Mouse (Mus musculus) heart, embryonic 15.5 days (tissue): Measurements from ENCODE around the gene Kdm2b. TPM values are rescaled to one million over a fixed set of nuclear protein-coding genes. Genes with fewer than 3 reads are reported as not detected.
A peak's percentile ranks its signal among the peaks of the same experiment; 100 is the strongest.

Experiments
- ATAC-seq: fragments of 200-750 bp; cut with Nextera tagmentation; replicated peaks from 2 replicates; pipeline ENCODE4 v1.8.0; 2017; ENCODE audit warnings: low read depth, moderate TSS enrichment; ENCODE audit not compliant: insufficient number of reproducible peaks, insufficient read depth, low FRiP score
- H3K27ac ChIP-seq: fragments of 300-500 bp; sonication (generic); 2 replicates; pipeline ENCODE4 v1.5.1; 2015; ENCODE audit warnings: mild to moderate bottlenecking, inconsistent platforms
- H3K27me3 ChIP-seq: fragments of 300-500 bp; sonication (generic); 2 replicates; pipeline ENCODE4 v1.6.1; 2015; ENCODE audit warnings: inconsistent platforms
- H3K36me3 ChIP-seq: fragments of 300-500 bp; sonication (generic); 2 replicates; pipeline ENCODE4 v1.6.1; 2015; ENCODE audit warnings: mild to moderate bottlenecking, inconsistent platforms
- H3K4me1 ChIP-seq: fragments of 300-500 bp; sonication (generic); replicated peaks from 2 replicates; pipeline ENCODE4 v1.6.1; 2015; ENCODE audit warnings: inconsistent platforms
- H3K4me2 ChIP-seq: fragments of 300-500 bp; sonication (generic); 2 replicates; pipeline ENCODE4 v1.6.1; 2015; ENCODE audit warnings: inconsistent platforms, mild to moderate bottlenecking, moderate library complexity
- H3K4me3 ChIP-seq: fragments of 300-500 bp; sonication (generic); 2 replicates; pipeline ENCODE4 v1.5.1; 2015; ENCODE audit warnings: mild to moderate bottlenecking, inconsistent platforms
- H3K9ac ChIP-seq: fragments of 300-500 bp; sonication (generic); 2 replicates; pipeline ENCODE4 v1.6.1; 2015; ENCODE audit warnings: mild to moderate bottlenecking, inconsistent platforms
- H3K9me3 ChIP-seq: fragments of 300-500 bp; sonication (generic); replicated peaks from 2 replicates; pipeline ENCODE4 v1.6.1; 2016; ENCODE audit warnings: inconsistent platforms
- WGBS: fragments of 180-500 bp; shearing (Covaris S2); methylation state at CpG from one replicate; pipeline ENCODE4 v1.1.7; 2015; ENCODE audit warnings: mixed read lengths; 5-methylcytosine and 5-hydroxymethylcytosine counted together
- polyA plus RNA-seq: library from polyadenylated mRNA; unstranded; fragments of >200 nt; fragmentation: Nextera tagmentation; extraction: Ambion mirVana; gene quantifications from 2 replicates; pipeline ENCODE4 v1.2.1, GENCODE M21; 2015

Gene Kdm2b
- polyA plus RNA-seq, 1 experiment from 2014 or later: 23.9 TPM

GRCm38 (mm10) chr5:123024312-123024711 lies 34.7 kb upstream of the Kdm2b start:
- H3K27ac ChIP-seq: no peak overlapping the region
- ATAC-seq: no peak
- H3K4me2 ChIP-seq: no peak overlapping the region
- 84% methylated on average over 6 of the region's 6 CpGs for WGBS
- no peaks in the 10 kb centered on the region for H3K27me3 ChIP-seq
- H3K36me3 ChIP-seq: peaks cover 5% of the 10 kb centered on the region; the same call in 1 of the 2 replicates
- peaks cover 39% of the 10 kb centered on the region for H3K4me1 ChIP-seq
- no peaks in the 10 kb centered on the region for H3K9me3 ChIP-seq
- no peak overlapping the region for H3K4me3 ChIP-seq
- no peak overlapping the region for H3K9ac ChIP-seq

GRCm38 (mm10) chr5:123023049-123023448 lies 33.4 kb upstream of the Kdm2b start:
- Histone ChIP-seq H3K36me3 (0 out of 2 replicates have a peak, but pooled peaks cover 3% of the 10 kb centered on the region), H3K9ac (no peak overlapping the region), H3K4me3 (no peak overlapping the region), H3K9me3 (no peaks in the 10 kb centered on the region), H3K4me1 (peaks cover 52% of the 10 kb centered on the region), H3K27me3 (no peaks in the 10 kb centered on the region), H3K27ac (0 out of 2 replicates have a peak overlapping the region, but pooled peaks have one; percentile 9), H3K4me2 (no peak overlapping the region)
- WGBS: 61% methylated on average over 6 of the region's 6 CpGs
- no peak for ATAC-seq

DNA sequence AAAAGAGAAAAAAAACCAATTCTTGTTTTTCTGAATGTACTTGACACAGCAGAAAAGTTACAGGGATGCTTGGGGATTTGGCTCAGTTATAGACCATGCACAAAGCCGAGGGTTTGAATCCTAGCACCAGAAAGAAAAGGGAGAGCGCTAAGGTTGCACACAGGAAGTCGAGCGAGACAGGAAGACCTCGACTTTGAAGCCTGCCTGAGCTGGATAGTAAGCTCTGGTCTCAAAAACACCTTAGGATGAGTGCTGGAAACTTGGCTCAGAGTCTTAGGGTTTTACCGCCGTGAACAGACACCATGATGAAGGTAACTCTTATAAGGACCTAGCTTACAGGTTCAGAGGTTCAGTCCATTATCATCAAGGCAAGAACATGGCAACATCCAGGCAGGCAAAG lies 31.8 kb upstream of the Kdm2b start:
- Histone ChIP-seq H3K4me1 (peaks cover 50% of the 10 kb centered on the region), H3K27me3 (no peaks in the 10 kb centered on the region), H3K36me3 (0 out of 2 replicates have a peak, but pooled peaks cover 3% of the 10 kb centered on the region), H3K4me3 (no peak overlapping the region), H3K9me3 (no peaks in the 10 kb centered on the region), H3K27ac (no peak overlapping the region), H3K4me2 (no peak overlapping the region), H3K9ac (no peak overlapping the region)
- 84% methylated on average over 7 of the region's 7 CpGs for WGBS
- no peak for ATAC-seq

- Histone ChIP-seq H3K4me3 (no peak overlapping the region), H3K9me3 (no peaks in the 10 kb centered on the region), H3K9ac (no peak overlapping the region), H3K36me3 (0 out of 2 replicates have a peak, but pooled peaks cover 3% of the 10 kb centered on the region), H3K27me3 (no peaks in the 10 kb centered on the region), H3K4me2 (no peak overlapping the region), H3K4me1 (peaks cover 56% of the 10 kb centered on the region), H3K27ac (peak overlapping the region; percentile 82)
- no peak for ATAC-seq
- WGBS: 90% methylated on average over 5 of the region's 5 CpGs
Measured at GRCm38 (mm10) chr5:123020426-123020825, 30.8 kb upstream of the Kdm2b start.

DNA sequence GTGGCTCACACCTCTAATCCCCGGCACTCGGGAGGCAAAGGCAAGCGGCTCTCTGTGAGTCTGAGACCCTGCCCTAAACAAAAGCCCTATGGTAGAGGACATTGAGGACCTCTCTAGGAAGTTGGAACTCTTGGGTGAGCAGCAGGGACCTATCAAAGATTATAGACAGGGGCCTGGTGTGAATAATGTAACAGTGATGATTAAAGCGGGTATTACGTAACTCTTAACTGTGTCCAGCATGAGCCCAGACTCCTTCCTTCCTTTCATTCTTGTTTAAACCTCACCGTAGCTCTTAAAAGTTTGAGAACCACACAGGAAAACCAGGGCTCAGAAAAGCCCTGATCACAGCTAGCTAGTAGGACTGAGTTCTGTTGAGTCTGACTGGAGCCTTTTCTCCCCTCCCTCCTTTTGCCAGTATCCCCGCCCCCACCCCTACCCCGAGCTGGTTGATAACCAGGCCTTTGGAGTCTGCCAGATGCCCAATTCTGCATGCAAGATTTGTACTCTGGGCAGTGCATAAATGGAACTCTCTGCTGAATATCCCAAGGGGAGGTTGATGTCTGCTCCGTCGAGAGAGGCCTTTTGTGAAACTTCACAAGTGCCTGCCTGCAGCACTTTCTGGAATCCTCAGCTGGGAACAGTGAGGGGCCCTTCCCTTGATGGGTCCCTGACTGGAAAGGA lies 29.9 kb upstream of the Kdm2b start:
- Histone ChIP-seq H3K4me1 (peaks cover 58% of the 10 kb centered on the region), H3K9ac (peak overlapping the region; percentile 32), H3K9me3 (no peaks in the 10 kb centered on the region), H3K27ac (peak overlapping the region; percentile 82), H3K36me3 (0 out of 2 replicates have a peak, but pooled peaks cover 3% of the 10 kb centered on the region), H3K27me3 (no peaks in the 10 kb centered on the region), H3K4me3 (peak overlapping the region; percentile 9; the same call in 1 of the 2 replicates), H3K4me2 (peak overlapping the region; percentile 41)
- ATAC-seq: no peak
- WGBS: 31% methylated on average over 10 of the region's 10 CpGs

GRCm38 (mm10) chr5:123017504-123017903 lies 27.9 kb upstream of the Kdm2b start:
- peaks cover 56% of the 10 kb centered on the region for H3K4me1 ChIP-seq

GRCm38 (mm10) chr5:123015915-123016314 lies 26.3 kb upstream of the Kdm2b start:
- Histone ChIP-seq H3K4me1 (peaks cover 56% of the 10 kb centered on the region), H3K4me2 (peak overlapping the region; percentile 71), H3K27ac (peak overlapping the region; percentile 97), H3K9ac (peak overlapping the region; percentile 82), H3K36me3 (no peaks in the 10 kb centered on the region), H3K4me3 (peak overlapping the region; percentile 81), H3K27me3 (no peaks in the 10 kb centered on the region), H3K9me3 (no peaks in the 10 kb centered on the region)
- 19% methylated on average over 8 of the region's 8 CpGs for WGBS
- no peak for ATAC-seq

More at GRCm38 (mm10) chr5:123017504-123017903, 27.9 kb upstream of the Kdm2b start:
- ATAC-seq: no peak
- no peaks in the 10 kb centered on the region for H3K27me3 ChIP-seq
- H3K4me3 ChIP-seq: 0 out of 2 replicates have a peak overlapping the region, but pooled peaks have one; percentile 81
- peak overlapping the region; percentile 71 for H3K4me2 ChIP-seq
- WGBS: 66% methylated on average over 4 of the region's 4 CpGs
- H3K9ac ChIP-seq: no peak overlapping the region
- 0 out of 2 replicates have a peak, but pooled peaks cover 3% of the 10 kb centered on the region for H3K36me3 ChIP-seq
- peak overlapping the region; percentile 25; the same call in 1 of the 2 replicates for H3K27ac ChIP-seq
- H3K9me3 ChIP-seq: no peaks in the 10 kb centered on the region

- peak; percentile 94 for ATAC-seq
- H3K9ac ChIP-seq: peak within 1 kb of the TSS; percentile 82
- peak within 1 kb of the TSS; percentile 71 for H3K4me2 ChIP-seq
- no peaks in the 10 kb centered on the region for H3K9me3 ChIP-seq
- H3K4me1 ChIP-seq: peaks cover 54% of the 10 kb centered on the region
- peak within 1 kb of the TSS; percentile 97 for H3K27ac ChIP-seq
- H3K36me3 ChIP-seq: no peaks in the 10 kb centered on the region
- under 1% methylated on average over 96 of the region's 106 CpGs for WGBS
- H3K4me3 ChIP-seq: peak within 1 kb of the TSS; percentile 81
- H3K27me3 ChIP-seq: no peaks in the 10 kb centered on the region
Measured at GRCm38 (mm10) chr5:123014753-123015701, 25.4 kb upstream of the Kdm2b start, which contains the start of gene Orai1. TSS of gene Orai1 (plus strand) at chr5:123015074.

DNA sequence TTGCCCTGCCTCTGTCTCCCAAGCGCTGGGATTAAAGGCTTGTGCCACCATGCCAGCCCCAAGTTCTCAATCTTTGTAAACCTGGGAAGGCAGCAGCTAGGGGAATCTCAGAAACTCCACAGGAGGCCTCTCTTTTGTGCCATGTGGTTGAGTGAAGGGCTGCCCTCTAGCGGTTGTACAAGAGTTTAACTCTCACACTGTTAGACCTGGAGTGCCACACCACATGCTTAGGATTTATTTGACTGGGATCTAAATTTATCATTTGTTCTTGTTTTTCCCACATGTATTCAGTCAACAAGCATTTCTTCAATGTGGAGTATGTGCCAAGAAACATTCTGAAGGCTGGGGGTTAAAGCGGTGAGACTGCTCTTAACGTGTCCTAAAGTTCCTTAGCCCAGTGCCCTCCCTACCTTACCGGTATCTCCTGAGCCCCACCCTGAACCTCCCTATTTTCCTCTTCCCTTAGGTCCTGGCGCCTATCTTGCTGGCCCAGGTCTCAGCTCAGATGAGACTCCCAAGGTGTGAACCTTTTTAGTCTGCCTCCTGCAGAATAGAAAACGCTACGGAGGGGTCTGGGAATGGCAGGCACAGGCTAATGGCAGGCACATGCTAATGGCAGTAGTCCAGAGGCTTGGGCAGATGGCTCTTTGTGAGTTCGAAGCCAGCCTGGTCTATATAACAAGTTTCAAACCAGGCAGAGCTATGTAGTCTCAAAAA lies 24.1 kb upstream of the Kdm2b start:
- WGBS: 58% methylated on average over 9 of the region's 9 CpGs
- Histone ChIP-seq H3K9ac (no peak overlapping the region), H3K36me3 (no peaks in the 10 kb centered on the region), H3K27me3 (no peaks in the 10 kb centered on the region), H3K4me2 (no peak overlapping the region), H3K4me3 (no peak overlapping the region), H3K4me1 (peaks cover 51% of the 10 kb centered on the region), H3K27ac (no peak overlapping the region), H3K9me3 (no peaks in the 10 kb centered on the region)
- ATAC-seq: no peak

DNA sequence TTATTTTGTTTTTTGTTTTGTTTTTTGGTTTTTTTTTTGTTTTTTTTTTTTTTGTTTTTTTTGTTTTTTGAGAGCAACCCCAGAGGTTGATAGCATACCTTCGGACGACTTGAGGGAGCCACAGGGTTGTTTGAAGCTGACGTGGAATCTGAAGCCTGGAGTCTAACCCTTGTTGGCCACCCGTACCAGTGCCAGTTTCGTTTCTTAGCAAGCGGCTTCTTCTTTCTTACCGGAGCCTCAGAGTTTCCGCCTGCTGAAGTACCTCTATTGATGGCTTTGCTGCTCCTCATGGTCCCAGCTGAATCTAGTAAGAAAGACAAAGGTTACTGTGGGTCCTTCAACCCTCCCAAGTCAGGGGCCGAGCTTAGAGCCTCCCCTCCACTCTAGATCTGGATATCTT lies 22.1 kb upstream of the Kdm2b start:
- H3K4me2 ChIP-seq: no peak overlapping the region
- H3K4me1 ChIP-seq: peaks cover 33% of the 10 kb centered on the region
- no peaks in the 10 kb centered on the region for H3K36me3 ChIP-seq
- H3K27me3 ChIP-seq: no peaks in the 10 kb centered on the region
- ATAC-seq: no peak
- WGBS: 92% methylated on average over 9 of the region's 9 CpGs
- no peak overlapping the region for H3K9ac ChIP-seq
- H3K27ac ChIP-seq: no peak overlapping the region
- H3K4me3 ChIP-seq: no peak overlapping the region
- no peaks in the 10 kb centered on the region for H3K9me3 ChIP-seq
